Mouse (Mus musculus) brain, embryonic 18.5 days (tissue): ENCODE measurements at regions not wholly inside any gene's neighbourhood (a gene's known extent, or its start where the extent isn't known, plus 50 kb on each side); places are given as distances from the start of the nearest gene placed in this dataset.
A peak's percentile ranks its signal among the peaks of the same experiment; 100 is the strongest.

Experiments used
- DNase-seq: peaks from one replicate; pipeline ENCODE4 v3.0.0-alpha.2; 2012; ENCODE audit warnings: low read depth, low spot score

- no peak for DNase-seq
These were observed 153.2 kb downstream of the Qrsl1 start for GRCm38 (mm10) chr10:43748300-43748699.

GRCm38 (mm10) chr10:43749496-43750110 is 151.9 kb downstream of the Qrsl1 start:
- DNase-seq, result no peak

DNA sequence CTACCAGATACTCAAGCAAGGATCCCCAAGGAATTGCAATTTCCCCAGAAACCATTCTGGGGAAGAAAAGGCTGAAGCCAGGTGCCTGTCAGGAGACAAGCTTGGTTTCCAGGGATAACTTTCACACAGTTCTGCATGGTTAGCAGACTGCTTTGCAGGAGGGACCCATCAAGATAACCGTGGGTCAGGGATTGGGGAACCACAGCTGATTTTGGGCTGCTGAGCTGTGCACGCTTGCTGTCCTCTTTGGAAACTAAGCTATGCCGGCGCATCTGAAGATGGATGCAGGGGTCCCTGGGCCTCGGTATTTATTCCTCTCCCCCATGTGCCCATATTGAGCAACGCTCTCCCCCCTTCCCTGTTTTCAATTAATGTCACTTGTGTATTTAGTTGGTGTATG is 151.1 kb downstream of the Qrsl1 start:
- no peak for DNase-seq

DNA sequence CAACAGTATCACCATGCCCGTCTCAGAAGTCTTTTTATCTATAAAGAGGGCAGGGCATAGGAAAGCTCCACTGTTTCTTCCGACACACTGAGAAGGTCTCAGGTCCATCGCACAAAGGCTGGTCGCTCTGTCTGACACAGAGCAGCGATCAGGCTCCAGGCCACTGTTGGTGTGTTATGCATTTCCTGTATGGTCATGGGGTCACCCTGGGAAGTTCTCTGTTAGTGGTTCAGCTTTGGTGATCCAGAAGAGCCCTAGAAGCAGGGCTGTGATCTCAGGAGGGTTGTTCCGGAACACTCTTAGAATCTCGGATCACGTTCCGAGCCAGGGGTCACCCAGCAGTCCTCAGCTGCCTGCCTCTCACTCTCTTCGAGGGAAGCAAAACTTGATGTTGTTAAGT is 150.7 kb downstream of the Qrsl1 start:
- no peak for DNase-seq

- DNase-seq, result no peak
These were observed 149.5 kb downstream of the Qrsl1 start for GRCm38 (mm10) chr10:43751881-43752675.

DNA sequence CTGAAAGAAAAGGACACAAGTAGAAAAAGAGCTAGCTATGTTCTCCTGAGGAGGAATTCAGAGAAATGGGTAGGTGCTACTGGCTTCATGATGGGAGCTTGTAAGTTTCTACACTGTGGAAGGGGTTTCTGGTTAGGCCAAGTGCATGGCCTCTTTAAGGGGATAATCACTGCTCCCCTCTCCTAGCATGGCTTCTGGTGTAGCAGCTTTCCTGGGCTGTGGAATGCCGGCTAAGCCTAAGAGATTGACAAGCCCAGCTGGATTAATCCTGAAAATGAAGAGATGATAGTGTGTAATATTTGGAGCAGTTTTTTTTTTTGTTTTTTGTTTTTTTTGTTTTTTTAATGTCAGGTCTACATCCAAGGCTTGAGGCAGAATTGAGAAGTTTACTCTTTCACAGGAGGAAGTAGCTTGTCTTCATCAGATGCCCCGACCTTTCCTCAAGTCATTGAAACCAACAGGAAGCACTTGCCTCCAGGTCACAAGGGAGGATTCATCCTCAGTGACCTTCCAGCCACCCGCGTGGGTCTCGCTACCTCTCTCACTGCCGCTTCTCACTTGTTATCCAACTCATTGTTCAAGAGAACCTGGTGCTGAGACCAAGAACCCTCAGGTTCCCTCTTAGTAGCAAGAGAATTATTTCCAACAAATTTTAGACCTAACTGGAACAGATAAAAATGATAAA is 144.5 kb downstream of the Qrsl1 start:
- no peak for DNase-seq

DNA sequence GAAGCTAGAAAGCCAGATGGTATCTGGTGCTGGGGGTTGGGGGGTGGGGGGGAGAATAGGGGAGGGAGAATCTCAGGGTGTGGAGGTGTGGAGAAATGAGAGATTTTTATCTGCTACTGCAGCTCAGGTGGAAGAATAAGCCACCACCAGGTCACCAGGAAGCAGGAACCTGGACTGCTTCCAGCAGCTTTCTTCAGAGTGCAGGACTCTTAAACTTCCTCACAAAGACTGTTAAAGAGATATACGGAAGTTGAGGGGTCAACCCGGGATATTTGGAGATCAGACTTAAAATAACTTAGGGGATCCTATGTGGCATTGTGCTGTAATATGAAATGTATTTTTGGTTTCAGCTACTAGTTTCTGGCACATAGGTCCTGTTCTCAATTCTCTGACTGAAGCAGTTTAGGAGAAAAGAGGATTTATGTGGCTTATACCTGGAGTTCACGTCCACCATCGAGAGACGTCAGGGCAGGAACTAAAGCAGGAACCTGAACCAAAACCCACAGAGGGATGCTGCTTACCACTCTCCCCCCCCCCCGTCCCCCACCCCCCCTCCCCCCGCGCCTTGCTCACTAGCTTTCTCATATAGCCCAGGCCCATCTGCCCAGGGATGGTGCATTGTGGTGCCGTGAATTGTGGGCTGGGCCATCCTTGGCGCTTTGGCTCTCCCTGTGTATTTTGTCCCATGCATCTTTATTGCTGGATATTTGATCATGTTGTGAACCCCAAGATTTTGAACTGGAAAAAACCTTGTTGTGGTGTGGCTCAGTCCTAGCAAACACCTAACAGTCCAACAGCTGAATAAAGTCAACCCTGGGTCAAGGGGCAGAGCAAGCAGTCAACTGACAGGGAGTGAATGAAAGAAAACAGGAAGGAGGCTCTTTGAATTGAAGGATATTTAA is 143.2 kb downstream of the Qrsl1 start:
- DNase-seq, result no peak

GRCm38 (mm10) chr10:43759186-43759905 is 142.2 kb downstream of the Qrsl1 start:
- DNase-seq, result no peak

- DNase-seq, result no peak
These were observed 141.7 kb downstream of the Qrsl1 start for GRCm38 (mm10) chr10:43759906-43760281.

GRCm38 (mm10) chr10:43761979-43762570 is 139.5 kb downstream of the Qrsl1 start:
- no peak for DNase-seq

DNA sequence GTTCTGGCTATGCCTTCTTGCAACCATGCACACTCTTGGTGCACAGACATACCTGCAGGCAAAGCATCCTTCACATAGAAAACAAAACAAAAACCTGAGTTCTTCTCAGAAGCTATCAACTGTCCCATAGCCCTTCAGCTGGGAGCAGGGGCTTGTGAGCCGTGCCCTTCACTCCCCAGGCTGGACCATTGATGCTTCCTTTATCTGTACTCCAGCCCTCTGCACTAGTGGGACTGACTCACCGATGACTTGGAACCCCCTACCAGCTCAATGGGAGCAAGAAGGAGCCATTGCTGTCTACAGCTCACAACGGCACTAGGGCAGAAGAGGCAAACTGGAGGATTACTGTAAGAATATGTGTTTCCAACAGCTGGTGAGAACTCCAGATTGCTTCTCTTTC is 137.0 kb downstream of the Qrsl1 start:
- DNase-seq, result no peak

- no peak for DNase-seq
These were observed 136.3 kb downstream of the Qrsl1 start for GRCm38 (mm10) chr10:43765275-43765674.

GRCm38 (mm10) chr10:43765829-43766486 is 135.6 kb downstream of the Qrsl1 start:
- DNase-seq, result no peak

DNA sequence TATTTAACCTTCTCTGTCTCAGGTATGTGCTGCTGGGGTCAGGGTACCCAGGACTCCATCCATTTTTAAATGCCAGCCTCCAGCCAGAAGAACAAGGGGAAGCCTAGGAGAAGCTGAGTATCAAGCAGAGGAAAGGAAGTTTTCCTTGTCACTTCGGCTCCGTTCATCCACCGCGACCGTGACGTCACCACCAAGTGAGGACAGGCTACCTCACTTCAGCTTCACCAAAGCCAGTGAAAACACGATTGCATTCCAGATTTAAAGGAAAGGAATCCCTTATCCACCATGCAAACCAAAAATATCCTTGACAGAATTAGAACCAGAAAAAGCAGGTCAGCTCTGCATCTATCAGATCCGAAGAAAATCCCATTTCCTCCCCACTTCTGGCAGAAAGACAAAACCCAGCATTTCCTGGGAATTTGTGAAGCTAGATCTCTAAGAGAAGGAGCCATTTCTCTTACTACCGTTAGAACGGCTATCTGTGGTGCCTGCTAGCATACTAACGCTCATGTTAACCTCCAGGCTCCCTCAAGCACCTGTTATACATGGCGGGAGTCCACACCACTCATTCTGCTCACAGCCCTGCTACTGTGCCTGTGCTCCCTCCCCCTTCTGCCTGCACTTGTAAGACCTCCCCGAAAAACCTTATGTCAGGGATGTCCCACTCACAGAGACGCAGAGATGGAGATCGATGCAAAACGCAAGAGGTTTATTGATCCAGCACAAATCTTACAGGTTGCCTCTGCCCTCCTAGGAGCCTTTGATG is 133.4 kb downstream of the Qrsl1 start:
- no peak for DNase-seq

DNA sequence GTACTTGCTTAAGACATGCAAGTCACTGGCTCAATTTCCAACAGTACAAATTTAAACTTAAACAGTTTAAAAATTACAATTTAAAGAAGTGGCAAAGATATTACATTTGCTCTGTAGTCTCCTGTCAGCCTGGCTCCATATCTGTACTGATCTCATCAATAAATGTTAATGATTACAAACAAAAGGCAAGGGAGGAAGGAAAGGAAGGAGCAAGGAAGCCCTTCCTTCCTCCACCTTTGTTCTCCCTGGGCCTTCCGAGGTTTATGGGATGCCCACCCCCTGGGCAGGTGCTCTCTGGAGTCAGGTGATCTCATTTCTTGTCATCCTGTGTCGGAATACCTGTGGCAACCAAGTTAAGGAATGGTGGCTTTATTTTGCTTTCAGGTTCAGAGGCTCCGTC is 132.5 kb downstream of the Qrsl1 start:
- no peak for DNase-seq

DNA sequence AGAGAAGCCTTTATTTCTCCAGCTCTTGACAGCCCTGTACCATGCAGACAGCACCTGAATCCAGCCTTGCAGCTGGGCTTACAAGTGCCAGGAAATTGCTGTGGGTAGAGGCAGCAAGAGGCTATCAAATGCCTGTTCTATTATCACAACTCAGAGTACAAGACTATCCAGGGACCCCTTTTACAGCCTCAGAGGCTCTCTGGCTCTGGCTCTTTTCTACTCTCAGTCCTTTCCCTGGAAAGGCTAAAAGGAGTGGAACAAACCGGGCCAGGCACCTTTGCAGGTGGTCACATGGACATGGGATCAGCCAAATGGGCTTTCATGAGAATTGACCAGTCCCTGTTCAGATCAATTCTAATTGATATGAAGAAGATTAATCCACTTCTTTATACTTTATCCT is 125.7 kb downstream of the Qrsl1 start:
- DNase-seq, result no peak

GRCm38 (mm10) chr10:43777612-43778600 is 123.6 kb downstream of the Qrsl1 start:
- peak; percentile 30 for DNase-seq

DNA sequence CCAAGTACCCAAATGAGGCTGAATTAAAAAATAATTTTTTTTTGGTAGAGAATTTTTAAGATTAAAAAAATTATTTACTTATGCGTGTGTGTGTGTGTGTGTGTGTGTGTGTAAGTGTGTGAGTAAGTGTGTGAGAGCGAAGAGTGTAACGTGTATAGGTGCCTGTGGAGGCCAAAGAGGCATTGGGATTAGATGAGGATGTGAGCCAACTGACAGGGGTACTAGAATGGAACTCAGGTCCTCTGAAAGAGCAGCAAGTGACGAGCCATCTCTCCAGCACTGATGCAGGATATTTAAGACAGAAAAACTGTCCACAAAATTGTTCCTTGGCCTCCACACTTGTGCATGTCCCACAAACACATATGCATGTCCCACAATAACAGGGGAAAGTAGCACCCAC is 121.0 kb downstream of the Qrsl1 start:
- no peak for DNase-seq
